ENCODE assay signal across 8 mouse cellular contexts in genomic region chr7:122020667-122021354, GRCm38 (mm10). TPM values are rescaled to one million over a fixed set of nuclear protein-coding genes. Genes with fewer than 3 reads are reported as not detected.
DNase-seq lines count a peak whose midpoint lies in the region; ATAC-seq and TF ChIP-seq lines count a peak whose summit lies in the region.

Gga2 (minus strand) TSS chr7:122021222.

- peak within 1 kb of the TSS; percentile 79 for H3K4me3 ChIP-seq in embryonic facial prominence, embryonic 13.5 days
- H3K4me3 ChIP-seq in heart, adult 2 months: peak within 1 kb of the TSS; percentile 64
- H3K4me3 ChIP-seq in limb, embryonic 14.5 days (replicated peaks; ENCODE audit: low read length): peak within 1 kb of the TSS; percentile 63
- peak within 1 kb of the TSS; percentile 80 for H3K4me3 ChIP-seq in midbrain, postnatal 0 days (ENCODE audit: low read depth, low read length)

- peak; percentile 79; the same call in 1 of the 2 replicates for ATAC-seq in embryonic facial prominence, embryonic 13.5 days (ENCODE audit: insufficient number of reproducible peaks, insufficient read depth, low FRiP score, low TSS enrichment, low read depth)
- ATAC-seq in limb, embryonic 14.5 days (ENCODE audit: low FRiP score, low read depth): peak; percentile 90
- peak; percentile 92 for ATAC-seq in midbrain, postnatal 0 days (ENCODE audit: low FRiP score)

- peak within 1 kb of the TSS; percentile 80 for H3K27ac ChIP-seq in embryonic facial prominence, embryonic 13.5 days
- peak within 1 kb of the TSS; percentile 71 for H3K27ac ChIP-seq in heart, adult 2 months
- peak within 1 kb of the TSS; percentile 75 for H3K27ac ChIP-seq in limb, embryonic 14.5 days (replicated peaks; ENCODE audit: low read depth, low read length)
- peak within 1 kb of the TSS; percentile 94 for H3K27ac ChIP-seq in midbrain, postnatal 0 days (ENCODE audit: low read depth, low read length)

- peak within 1 kb of the TSS; percentile 91 for H3K9ac ChIP-seq in embryonic facial prominence, embryonic 13.5 days
- H3K9ac ChIP-seq in heart, adult 2 months (ENCODE audit: low read depth, low read length): peak within 1 kb of the TSS; percentile 90
- H3K9ac ChIP-seq in limb, embryonic 14.5 days (ENCODE audit: low read depth, low read length, severe bottlenecking): peak within 1 kb of the TSS; percentile 78
- H3K9ac ChIP-seq in midbrain, postnatal 0 days (replicated peaks; ENCODE audit: low read length, poor library complexity, severe bottlenecking): peak within 1 kb of the TSS; percentile 87

- TF ChIP-seq POLR2A in heart, adult 2 months (IDR thresholded peaks at IDR 0.05; ENCODE audit: insufficient read depth, low read depth, low read length): peak; percentile 72
- peak; percentile 78; the same call in 1 of the 2 replicates for TF ChIP-seq POLR2A in limb, embryonic 14.5 days (IDR thresholded peaks at IDR 0.05; ENCODE audit: borderline replicate concordance, extremely low read depth, insufficient read depth, insufficient read length)

- no peak for TF ChIP-seq EP300 in heart, adult 2 months (IDR thresholded peaks at IDR 0.05; ENCODE audit: insufficient read depth, low read depth, low read length)

- intact Hi-C loops in heart, adult 2 months (cut with DNase I): no loop called here

- peaks cover 9% of the 10 kb centered on the region; the same call in 1 of the 2 replicates for H3K36me3 ChIP-seq in embryonic facial prominence, embryonic 13.5 days
- no peaks in the 10 kb centered on the region for H3K36me3 ChIP-seq in heart, adult 2 months (ENCODE audit: control insufficient read depth, insufficient read depth, low read length)
- peaks cover 1% of the 10 kb centered on the region; the same call in 1 of the 2 replicates for H3K36me3 ChIP-seq in limb, embryonic 14.5 days (ENCODE audit: control insufficient read depth, insufficient read depth, low read length)
- no peaks in the 10 kb centered on the region for H3K36me3 ChIP-seq in midbrain, postnatal 0 days (ENCODE audit: insufficient read depth, low read length)

- H3K79me2 ChIP-seq in heart, adult 2 months (replicated peaks; ENCODE audit: control insufficient read depth, insufficient read depth, low read length): no peaks in the 10 kb centered on the region

- peaks cover 23% of the 10 kb centered on the region for H3K4me1 ChIP-seq in embryonic facial prominence, embryonic 13.5 days
- H3K4me1 ChIP-seq in heart, adult 2 months (ENCODE audit: control insufficient read depth, insufficient read depth, low read length): no peaks in the 10 kb centered on the region
- H3K4me1 ChIP-seq in limb, embryonic 14.5 days (ENCODE audit: control insufficient read depth, insufficient read depth, low read length): peaks cover 18% of the 10 kb centered on the region
- peaks cover 14% of the 10 kb centered on the region for H3K4me1 ChIP-seq in midbrain, postnatal 0 days (ENCODE audit: insufficient read depth, low read length)

- no peaks in the 10 kb centered on the region for H3K27me3 ChIP-seq in embryonic facial prominence, embryonic 13.5 days
- H3K27me3 ChIP-seq in heart, adult 2 months (ENCODE audit: control insufficient read depth, insufficient read depth, low read length): no peaks in the 10 kb centered on the region
- H3K27me3 ChIP-seq in limb, embryonic 14.5 days (ENCODE audit: control insufficient read depth, insufficient read depth, low read length): no peaks in the 10 kb centered on the region
- no peaks in the 10 kb centered on the region for H3K27me3 ChIP-seq in midbrain, postnatal 0 days (ENCODE audit: insufficient read depth, low read length)

- peak within 1 kb of the TSS; percentile 67 for H3K4me2 ChIP-seq in embryonic facial prominence, embryonic 13.5 days
- peak within 1 kb of the TSS; percentile 75 for H3K4me2 ChIP-seq in limb, embryonic 14.5 days (replicated peaks; ENCODE audit: low read depth, low read length, severe bottlenecking)
- peak within 1 kb of the TSS; percentile 64 for H3K4me2 ChIP-seq in midbrain, postnatal 0 days (ENCODE audit: low read depth, low read length, poor library complexity, severe bottlenecking)

- under 1% methylated on average over 50 of the region's 50 CpGs for WGBS in embryonic facial prominence, embryonic 13.5 days
- WGBS in heart, adult 2 months: under 1% methylated on average over 50 of the region's 50 CpGs
- WGBS in limb, embryonic 14.5 days: 1% methylated on average over 44 of the region's 50 CpGs
- WGBS in midbrain, postnatal 0 days: under 1% methylated on average over 44 of the region's 50 CpGs

- DNase-seq in 3134 (ENCODE audit: extremely low read depth, insufficient read length, low spot score): peak; percentile 87
- DNase-seq in adrenal gland, postnatal 36 days: peak; percentile 91 to 92
- peak; percentile 93 for DNase-seq in heart, adult 2 months
- DNase-seq in kidney, adult 9 months: peak; percentile 94
- DNase-seq in limb, embryonic 14.5 days (ENCODE audit: low spot score): peak; percentile 93
- DNase-seq in midbrain, postnatal 0 days (ENCODE audit: low spot score): peak; percentile 92
- DNase-seq in spleen, postnatal 14 days (ENCODE audit: low spot score in 2 of 2): peak; percentile 76 to 85

- no peak for TF ChIP-seq CTCF in heart, adult 2 months (IDR thresholded peaks at IDR 0.05)
- no peak; the same call in 1 of the 2 replicates for TF ChIP-seq CTCF in midbrain, postnatal 0 days (IDR thresholded peaks at IDR 0.05)

- no peaks in the 10 kb centered on the region for H3K9me3 ChIP-seq in embryonic facial prominence, embryonic 13.5 days
- H3K9me3 ChIP-seq in limb, embryonic 14.5 days (ENCODE audit: control insufficient read depth, low read length): no peaks in the 10 kb centered on the region
- no peaks in the 10 kb centered on the region for H3K9me3 ChIP-seq in midbrain, postnatal 0 days (ENCODE audit: low read length)

RNA-seq across cellular contexts. Expression of gene Gga2, which starts in this region (rescaled TPM):
- total RNA-seq in adrenal gland, postnatal 36 days (2021): 10 to 100 TPM; 16.9 to 17.3 TPM
- polyA plus RNA-seq in embryonic facial prominence, embryonic 13.5 days (2015; fragmentation: Nextera tagmentation; extraction: Ambion mirVana): 96.7 and 96.9 TPM in 2 replicates
- 10 to 100 TPM; 25.3 to 28.5 TPM for total RNA-seq in heart, adult 2 months (2021)
- polyA plus RNA-seq in heart, adult 2 months (2012; rRNA removed): 25.7 and 30.1 TPM in 2 replicates
- polyA plus RNA-seq in limb, embryonic 14.5 days (2012; rRNA removed): 122 and 184 TPM in 2 replicates
- 85.2 and 88.8 TPM in 2 replicates for polyA plus RNA-seq in limb, embryonic 14.5 days (2014; fragmentation: Nextera tagmentation; extraction: Ambion mirVana)
- 25.4 and 27.2 TPM in 2 replicates for total RNA-seq in midbrain, postnatal 0 days (2014; rRNA removed)
- 20.1 and 22.2 TPM in 2 replicates for polyA plus RNA-seq in midbrain, postnatal 0 days (2015; fragmentation: Nextera tagmentation; extraction: Ambion mirVana)

Comparison
In these comparisons a context has a peak if more than half of its experiments do, and no peak if none do; other contexts are left out.
1. Peak in every context shown above with its lines: DNase-seq, ATAC-seq, H3K4me3 ChIP-seq and H3K27ac ChIP-seq.